Mouse (Mus musculus) G1E-ER4 (cell line): ENCODE results near the gene Cryl1. TPM values are rescaled to one million over a fixed set of nuclear protein-coding genes. Genes with fewer than 3 reads are reported as not detected.

Source experiments
- GATA1 ChIP-seq: IDR thresholded peaks from one replicate; pipeline ENCODE4 v1.8.0; 2012; ENCODE audit warnings: low read length, inconsistent platforms
- polyA plus RNA-seq: library from polyadenylated mRNA; stranded (reverse); fragments of >175 nt; gene quantifications from 2 replicates; pipeline ENCODE4 v1.2.3, GENCODE M21; 2012

Gene Cryl1
- polyA plus RNA-seq, 1 experiment = 1.5 TPM

GRCm38 (mm10) chr14:57242978-57243377 is 155.4 kb downstream of the Cryl1 start:
- TF ChIP-seq GATA1 = no peak

- no peak for TF ChIP-seq GATA1
Observed at GRCm38 (mm10) chr14:57235276-57235675, 163.1 kb downstream of the Cryl1 start.

- TF ChIP-seq GATA1 = no peak
Observed at GRCm38 (mm10) chr14:57234711-57235110, 163.6 kb downstream of the Cryl1 start.

- TF ChIP-seq GATA1 = no peak
Observed at GRCm38 (mm10) chr14:57230264-57231015, 167.9 kb downstream of the Cryl1 start.

Other genes starting within 250 kb of the Cryl1 start
- 2.8 and 3.5 TPM in 2 replicates for gene Ift88, start 25.5 kb upstream of the Cryl1 start, polyA plus RNA-seq
- gene Il17d, start 126.2 kb upstream of the Cryl1 start, polyA plus RNA-seq = not detected in 2 replicates
- 1.1 and 2.8 TPM in 2 replicates for gene Eef1akmt1, start 173.1 kb upstream of the Cryl1 start, polyA plus RNA-seq